Mouse (Mus musculus): Measurements from ENCODE around the gene Cntn4.

- TF ChIP-seq POLR2A (IDR thresholded peaks at IDR 0.05; ENCODE audit: borderline replicate concordance, control insufficient read depth, low read depth, low read length) = no peak
- no peak for TF ChIP-seq CTCF (IDR thresholded peaks at IDR 0.05; ENCODE audit: control insufficient read depth, insufficient read depth, low read length)
These were observed 939.6 kb downstream of the Cntn4 start for GRCm38 (mm10) chr6:106617081-106617480.

Data from bone marrow, adult 2 months (tissue).